Mouse (Mus musculus) megakaryocyte, embryonic 14.5 days (primary cell): Measurements from ENCODE around the gene Pphln1.

Experiments used
- FLI1 ChIP-seq: IDR thresholded peaks from 2 replicates; pipeline ENCODE4 v1.6.1; 2012; ENCODE audit warnings: low read length, inconsistent platforms, mixed read lengths
- GATA1 ChIP-seq: IDR thresholded peaks from 3 replicates; pipeline ENCODE4 v1.6.1; 2012; ENCODE audit warnings: mixed read lengths, low read length, inconsistent platforms, borderline replicate concordance

DNA sequence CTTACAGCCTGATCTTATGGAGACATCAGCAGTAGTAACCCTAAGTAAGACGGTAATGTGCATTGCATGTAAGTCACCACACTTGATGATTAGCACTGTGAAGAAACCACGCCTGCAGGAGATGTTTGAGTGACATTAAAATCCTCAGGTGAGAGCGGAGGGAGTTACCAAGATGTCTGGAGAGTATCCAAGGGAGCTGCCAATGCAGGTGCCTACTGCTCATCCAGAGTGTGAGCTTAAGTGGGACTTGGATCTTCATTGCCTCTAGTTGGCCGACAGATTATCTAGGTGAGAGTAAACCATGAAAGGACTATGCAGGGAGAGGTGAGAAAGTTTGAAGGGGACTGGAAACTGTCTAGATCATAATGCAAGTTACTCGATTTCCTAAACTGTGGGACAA, 8.3 kb downstream of the Pphln1 start:
- no peak for TF ChIP-seq GATA1
- TF ChIP-seq FLI1 = no peak
